Mouse (Mus musculus): ENCODE measurements at regions not wholly inside any gene's neighbourhood (a gene's known extent, or its start where the extent isn't known, plus 50 kb on each side); places are given as distances from the start of the nearest gene placed in this dataset.

DNA sequence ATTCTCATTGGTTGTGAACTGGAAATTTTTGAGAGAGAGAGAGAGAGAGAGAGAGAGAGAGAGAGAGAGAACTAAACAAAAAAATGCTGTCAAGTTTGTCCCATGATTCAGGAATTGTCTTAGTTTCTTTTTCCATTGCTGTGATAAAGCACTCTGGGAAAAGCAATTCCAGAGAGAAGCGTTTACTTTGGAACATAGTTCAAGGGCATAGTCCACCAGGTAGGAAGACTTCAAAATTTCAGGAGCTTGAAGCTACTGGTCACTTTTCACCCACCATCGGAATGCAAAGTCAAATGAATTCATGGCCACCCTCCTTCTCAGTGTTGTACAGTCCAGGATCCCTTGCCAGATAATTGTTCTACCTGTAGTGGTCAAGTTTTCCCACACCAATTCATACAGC lies 478.8 kb upstream of the Pappa start:
- WGBS, result 84% methylated on average over 2 of the region's 2 CpGs
- no peak for TF ChIP-seq POLR2A (IDR thresholded peaks at IDR 0.05; ENCODE audit: low read depth, low read length)
- no peak for TF ChIP-seq CTCF (IDR thresholded peaks at IDR 0.05; ENCODE audit: extremely low read depth, insufficient read depth, insufficient read length, insufficient replicate concordance)
- H3K27ac ChIP-seq (ENCODE audit: insufficient read depth, low read length), result no peak overlapping the region
- DNase-seq (ENCODE audit: low read depth in 1 of 2, low spot score in 2 of 2), result no peak
- no peaks in the 10 kb centered on the region for H3K36me3 ChIP-seq (ENCODE audit: control insufficient read depth, insufficient read depth, low read length)
- no peaks in the 10 kb centered on the region for H3K4me1 ChIP-seq (ENCODE audit: control insufficient read depth, insufficient read depth, insufficient read length)
- H3K27me3 ChIP-seq (ENCODE audit: control insufficient read depth, insufficient read depth, low read length), result no peaks in the 10 kb centered on the region
- no peak overlapping the region for H3K4me3 ChIP-seq (ENCODE audit: extremely low read depth, insufficient read depth, insufficient read length)

DNA sequence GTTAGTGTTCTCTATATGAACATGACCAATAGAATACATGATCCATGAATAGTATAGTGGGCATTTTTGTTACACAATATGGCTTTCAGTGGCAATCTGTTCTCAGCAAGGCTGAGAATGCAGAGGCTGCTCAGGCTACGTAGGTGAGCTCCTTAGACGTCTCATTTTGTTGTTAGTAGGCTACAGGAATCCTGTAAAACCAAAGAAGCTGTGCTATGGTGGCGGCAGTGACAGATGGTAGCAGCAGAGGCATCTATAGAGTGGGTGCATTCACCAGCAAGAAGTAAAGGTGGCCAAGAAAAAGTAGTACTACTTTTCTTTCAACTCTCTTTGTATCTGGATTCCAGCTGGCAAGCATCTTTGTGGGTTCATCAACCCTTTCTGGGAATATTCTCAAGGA lies 469.8 kb upstream of the Pappa start:
- no peaks in the 10 kb centered on the region for H3K27me3 ChIP-seq (ENCODE audit: control insufficient read depth, insufficient read depth, low read length)
- 71% methylated on average over 3 of the region's 3 CpGs for WGBS
- no peak for DNase-seq (ENCODE audit: low read depth in 1 of 2, low spot score in 2 of 2)
- H3K4me3 ChIP-seq (ENCODE audit: extremely low read depth, insufficient read depth, insufficient read length), result no peak overlapping the region
- no peaks in the 10 kb centered on the region for H3K36me3 ChIP-seq (ENCODE audit: control insufficient read depth, insufficient read depth, low read length)
- TF ChIP-seq CTCF (IDR thresholded peaks at IDR 0.05; ENCODE audit: extremely low read depth, insufficient read depth, insufficient read length, insufficient replicate concordance) (no peak), POLR2A (IDR thresholded peaks at IDR 0.05; ENCODE audit: low read depth, low read length) (no peak)
- H3K27ac ChIP-seq (ENCODE audit: insufficient read depth, low read length), result no peak overlapping the region
- H3K4me1 ChIP-seq (ENCODE audit: control insufficient read depth, insufficient read depth, insufficient read length), result no peaks in the 10 kb centered on the region

DNA sequence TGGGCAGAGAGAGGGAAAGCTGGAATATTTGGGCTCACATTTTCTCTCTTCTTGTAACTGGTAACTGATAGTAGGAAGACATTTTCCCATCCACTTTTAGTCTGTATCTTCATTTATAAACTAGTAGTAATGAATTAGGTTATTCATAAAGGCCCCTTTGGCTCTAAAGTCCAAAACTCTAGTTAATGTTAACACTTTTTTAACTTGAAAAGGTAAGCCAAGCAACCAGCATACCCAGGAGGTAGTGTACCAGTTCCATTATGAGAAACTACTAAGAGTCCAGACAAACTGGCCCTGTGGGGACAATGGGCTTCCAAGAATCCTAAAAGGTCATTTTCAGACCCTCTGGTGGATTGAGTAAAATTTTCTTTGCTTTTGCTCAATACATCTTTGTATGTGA lies 468.4 kb upstream of the Pappa start:
- Histone ChIP-seq H3K4me3 (ENCODE audit: extremely low read depth, insufficient read depth, insufficient read length) (no peak overlapping the region), H3K27ac (ENCODE audit: insufficient read depth, low read length) (no peak overlapping the region), H3K4me1 (ENCODE audit: control insufficient read depth, insufficient read depth, insufficient read length) (no peaks in the 10 kb centered on the region), H3K27me3 (ENCODE audit: control insufficient read depth, insufficient read depth, low read length) (no peaks in the 10 kb centered on the region), H3K36me3 (ENCODE audit: control insufficient read depth, insufficient read depth, low read length) (no peaks in the 10 kb centered on the region)
- TF ChIP-seq POLR2A (IDR thresholded peaks at IDR 0.05; ENCODE audit: low read depth, low read length) (no peak), CTCF (IDR thresholded peaks at IDR 0.05; ENCODE audit: extremely low read depth, insufficient read depth, insufficient read length, insufficient replicate concordance) (no peak)
- DNase-seq (ENCODE audit: low read depth in 1 of 2, low spot score in 2 of 2), result no peak

DNA sequence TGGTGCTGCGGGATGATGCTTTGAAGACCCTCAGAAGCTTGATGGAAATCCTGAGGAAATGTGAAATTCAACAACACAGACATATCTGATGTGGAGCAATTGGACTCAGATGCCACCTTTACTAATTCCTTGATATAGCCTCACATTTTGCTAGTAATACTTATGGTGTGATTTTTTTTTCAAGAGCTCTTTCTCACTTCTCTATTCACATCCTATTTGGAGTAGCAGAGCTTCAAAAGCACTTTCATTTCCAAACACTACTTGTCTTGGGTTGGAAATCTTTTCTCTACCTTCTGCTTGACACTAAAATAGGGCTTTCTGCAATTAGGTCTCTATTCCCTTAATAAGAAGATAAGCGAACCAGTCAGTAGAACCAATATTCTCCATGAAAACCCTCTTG lies 460.3 kb upstream of the Pappa start:
- no peak for DNase-seq (ENCODE audit: low read depth in 1 of 2, low spot score in 2 of 2)
- 76% methylated on average over 2 of the region's 2 CpGs for WGBS

DNA sequence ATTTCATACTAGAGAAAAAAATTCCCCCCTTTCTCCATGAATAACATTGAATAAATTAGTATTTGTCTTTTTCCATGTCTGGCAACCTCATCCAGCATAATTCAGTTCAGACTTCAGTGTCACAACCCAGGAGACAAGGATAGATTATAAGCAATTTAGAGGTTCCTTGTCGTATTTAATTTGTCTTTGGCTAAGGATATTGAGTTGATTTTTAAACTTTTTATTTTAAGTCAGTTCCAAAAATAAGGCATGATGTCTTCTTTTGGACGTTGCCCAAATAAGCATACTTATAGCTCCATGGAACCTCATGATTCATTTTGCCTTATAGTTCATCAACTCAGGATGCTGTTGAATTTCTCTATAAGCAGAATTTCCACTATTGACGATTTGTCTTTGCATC lies 456.0 kb upstream of the Pappa start:
- H3K36me3 ChIP-seq (ENCODE audit: control insufficient read depth, insufficient read depth, low read length), result no peaks in the 10 kb centered on the region
- no peak for DNase-seq (ENCODE audit: low read depth in 1 of 2, low spot score in 2 of 2)
- TF ChIP-seq POLR2A (IDR thresholded peaks at IDR 0.05; ENCODE audit: low read depth, low read length) (no peak), CTCF (IDR thresholded peaks at IDR 0.05; ENCODE audit: extremely low read depth, insufficient read depth, insufficient read length, insufficient replicate concordance) (no peak)
- H3K27me3 ChIP-seq (ENCODE audit: control insufficient read depth, insufficient read depth, low read length), result no peaks in the 10 kb centered on the region
- no peak overlapping the region for H3K4me3 ChIP-seq (ENCODE audit: extremely low read depth, insufficient read depth, insufficient read length)
- no peak overlapping the region for H3K27ac ChIP-seq (ENCODE audit: insufficient read depth, low read length)
- WGBS, result 84% methylated on average over 3 of the region's 3 CpGs
- no peaks in the 10 kb centered on the region for H3K4me1 ChIP-seq (ENCODE audit: control insufficient read depth, insufficient read depth, insufficient read length)

More for the DNA sequence above, 460.3 kb upstream of the Pappa start:
- Histone ChIP-seq H3K36me3 (ENCODE audit: control insufficient read depth, insufficient read depth, low read length) (no peaks in the 10 kb centered on the region), H3K27me3 (ENCODE audit: control insufficient read depth, insufficient read depth, low read length) (no peaks in the 10 kb centered on the region), H3K27ac (ENCODE audit: insufficient read depth, low read length) (no peak overlapping the region), H3K4me3 (ENCODE audit: extremely low read depth, insufficient read depth, insufficient read length) (no peak overlapping the region), H3K4me1 (ENCODE audit: control insufficient read depth, insufficient read depth, insufficient read length) (no peaks in the 10 kb centered on the region)
- TF ChIP-seq CTCF (IDR thresholded peaks at IDR 0.05; ENCODE audit: extremely low read depth, insufficient read depth, insufficient read length, insufficient replicate concordance), result no peak
- TF ChIP-seq POLR2A (IDR thresholded peaks at IDR 0.05; ENCODE audit: low read depth, low read length), result no peak

DNA sequence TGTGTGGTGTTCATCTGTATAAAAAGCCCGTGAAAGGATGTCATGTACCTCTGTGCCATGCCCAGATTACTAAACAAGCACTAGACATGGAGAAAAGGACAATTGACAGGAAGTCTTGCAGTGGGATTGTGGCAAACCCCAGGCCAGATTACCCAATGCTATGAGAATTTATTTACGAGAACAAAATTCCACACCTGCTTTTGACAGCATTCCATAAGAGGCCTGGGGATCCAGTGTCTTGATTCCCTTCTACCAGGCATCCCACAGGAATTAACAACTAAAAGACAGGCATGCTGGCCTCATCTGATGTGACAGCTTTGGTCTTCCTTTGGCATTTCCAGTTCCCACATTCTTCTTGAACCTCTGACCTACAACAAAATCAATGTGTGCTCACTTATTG lies 454.3 kb upstream of the Pappa start:
- no peak overlapping the region for H3K4me3 ChIP-seq (ENCODE audit: extremely low read depth, insufficient read depth, insufficient read length)

DNA sequence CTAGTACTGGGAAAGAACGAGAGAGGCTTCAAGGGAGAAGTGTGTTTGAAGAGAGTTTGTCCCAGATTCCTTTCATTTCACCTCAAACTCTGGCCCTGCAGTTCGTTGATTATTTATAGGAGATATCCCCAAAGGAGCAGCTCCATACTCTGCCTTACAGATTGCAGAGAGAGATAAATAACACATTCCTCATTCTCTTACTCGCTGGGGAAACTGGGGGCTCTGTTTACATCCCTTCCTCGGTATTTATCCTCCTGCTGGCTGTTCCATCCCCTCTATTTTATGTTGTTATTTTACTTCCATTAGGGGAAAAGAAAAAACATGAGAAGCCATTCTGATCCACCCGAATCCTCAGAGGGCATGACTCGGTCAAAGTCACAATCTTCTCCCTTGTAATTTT lies 447.5 kb upstream of the Pappa start:
- DNase-seq (ENCODE audit: low read depth in 1 of 2, low spot score in 2 of 2), result no peak
- WGBS, result 74% methylated on average over 6 of the region's 6 CpGs
- Histone ChIP-seq H3K4me3 (ENCODE audit: extremely low read depth, insufficient read depth, insufficient read length) (no peak overlapping the region), H3K36me3 (ENCODE audit: control insufficient read depth, insufficient read depth, low read length) (no peaks in the 10 kb centered on the region), H3K27me3 (ENCODE audit: control insufficient read depth, insufficient read depth, low read length) (no peaks in the 10 kb centered on the region), H3K4me1 (ENCODE audit: control insufficient read depth, insufficient read depth, insufficient read length) (no peaks in the 10 kb centered on the region), H3K27ac (ENCODE audit: insufficient read depth, low read length) (no peak overlapping the region)
- no peak for TF ChIP-seq POLR2A (IDR thresholded peaks at IDR 0.05; ENCODE audit: low read depth, low read length)
- TF ChIP-seq CTCF (IDR thresholded peaks at IDR 0.05; ENCODE audit: extremely low read depth, insufficient read depth, insufficient read length, insufficient replicate concordance), result no peak

More for the DNA sequence above, 454.3 kb upstream of the Pappa start:
- Histone ChIP-seq H3K36me3 (ENCODE audit: control insufficient read depth, insufficient read depth, low read length) (no peaks in the 10 kb centered on the region), H3K27ac (ENCODE audit: insufficient read depth, low read length) (no peak overlapping the region), H3K4me1 (ENCODE audit: control insufficient read depth, insufficient read depth, insufficient read length) (no peaks in the 10 kb centered on the region), H3K27me3 (ENCODE audit: control insufficient read depth, insufficient read depth, low read length) (no peaks in the 10 kb centered on the region)
- no peak for DNase-seq (ENCODE audit: low read depth in 1 of 2, low spot score in 2 of 2)
- TF ChIP-seq CTCF (IDR thresholded peaks at IDR 0.05; ENCODE audit: extremely low read depth, insufficient read depth, insufficient read length, insufficient replicate concordance) (no peak), POLR2A (IDR thresholded peaks at IDR 0.05; ENCODE audit: low read depth, low read length) (no peak)
- whole genome bisulfite sequencing, result 47% methylated on average over 2 of the region's 2 CpGs
